Mouse (Mus musculus) heart, embryonic 15.5 days (tissue): ENCODE data around the gene Prpf4b. TPM values are rescaled to one million over a fixed set of nuclear protein-coding genes. Genes with fewer than 3 reads are reported as not detected.
"Not testable (repeated sequence)": the region's sequence is repeated elsewhere in the genome, so short reads cannot be mapped to it uniquely, and the experiment has no call there.

Source experiments
- ATAC-seq: fragments of 200-750 bp; cut with Nextera tagmentation; replicated peaks from 2 replicates; pipeline ENCODE4 v1.8.0; 2017; ENCODE audit warnings: low read depth, moderate TSS enrichment; ENCODE audit not compliant: insufficient number of reproducible peaks, insufficient read depth, low FRiP score
- H3K27ac ChIP-seq: fragments of 300-500 bp; sonication (generic); 2 replicates; pipeline ENCODE4 v1.5.1; 2015; ENCODE audit warnings: mild to moderate bottlenecking, inconsistent platforms
- H3K27me3 ChIP-seq: fragments of 300-500 bp; sonication (generic); 2 replicates; pipeline ENCODE4 v1.6.1; 2015; ENCODE audit warnings: inconsistent platforms
- H3K36me3 ChIP-seq: fragments of 300-500 bp; sonication (generic); 2 replicates; pipeline ENCODE4 v1.6.1; 2015; ENCODE audit warnings: mild to moderate bottlenecking, inconsistent platforms
- H3K4me1 ChIP-seq: fragments of 300-500 bp; sonication (generic); replicated peaks from 2 replicates; pipeline ENCODE4 v1.6.1; 2015; ENCODE audit warnings: inconsistent platforms
- H3K4me2 ChIP-seq: fragments of 300-500 bp; sonication (generic); 2 replicates; pipeline ENCODE4 v1.6.1; 2015; ENCODE audit warnings: inconsistent platforms, mild to moderate bottlenecking, moderate library complexity
- H3K4me3 ChIP-seq: fragments of 300-500 bp; sonication (generic); 2 replicates; pipeline ENCODE4 v1.5.1; 2015; ENCODE audit warnings: mild to moderate bottlenecking, inconsistent platforms
- H3K9ac ChIP-seq: fragments of 300-500 bp; sonication (generic); 2 replicates; pipeline ENCODE4 v1.6.1; 2015; ENCODE audit warnings: mild to moderate bottlenecking, inconsistent platforms
- H3K9me3 ChIP-seq: fragments of 300-500 bp; sonication (generic); replicated peaks from 2 replicates; pipeline ENCODE4 v1.6.1; 2016; ENCODE audit warnings: inconsistent platforms
- WGBS: fragments of 180-500 bp; shearing (Covaris S2); methylation state at CpG from one replicate; pipeline ENCODE4 v1.1.7; 2015; ENCODE audit warnings: mixed read lengths; 5-methylcytosine and 5-hydroxymethylcytosine counted together
- polyA plus RNA-seq: library from polyadenylated mRNA; unstranded; fragments of >200 nt; fragmentation: Nextera tagmentation; extraction: Ambion mirVana; gene quantifications from 2 replicates; pipeline ENCODE4 v1.2.1, GENCODE M21; 2015

Prpf4b gene
- polyA plus RNA-seq, 1 experiment from 2014 or later: 45.8 TPM

DNA sequence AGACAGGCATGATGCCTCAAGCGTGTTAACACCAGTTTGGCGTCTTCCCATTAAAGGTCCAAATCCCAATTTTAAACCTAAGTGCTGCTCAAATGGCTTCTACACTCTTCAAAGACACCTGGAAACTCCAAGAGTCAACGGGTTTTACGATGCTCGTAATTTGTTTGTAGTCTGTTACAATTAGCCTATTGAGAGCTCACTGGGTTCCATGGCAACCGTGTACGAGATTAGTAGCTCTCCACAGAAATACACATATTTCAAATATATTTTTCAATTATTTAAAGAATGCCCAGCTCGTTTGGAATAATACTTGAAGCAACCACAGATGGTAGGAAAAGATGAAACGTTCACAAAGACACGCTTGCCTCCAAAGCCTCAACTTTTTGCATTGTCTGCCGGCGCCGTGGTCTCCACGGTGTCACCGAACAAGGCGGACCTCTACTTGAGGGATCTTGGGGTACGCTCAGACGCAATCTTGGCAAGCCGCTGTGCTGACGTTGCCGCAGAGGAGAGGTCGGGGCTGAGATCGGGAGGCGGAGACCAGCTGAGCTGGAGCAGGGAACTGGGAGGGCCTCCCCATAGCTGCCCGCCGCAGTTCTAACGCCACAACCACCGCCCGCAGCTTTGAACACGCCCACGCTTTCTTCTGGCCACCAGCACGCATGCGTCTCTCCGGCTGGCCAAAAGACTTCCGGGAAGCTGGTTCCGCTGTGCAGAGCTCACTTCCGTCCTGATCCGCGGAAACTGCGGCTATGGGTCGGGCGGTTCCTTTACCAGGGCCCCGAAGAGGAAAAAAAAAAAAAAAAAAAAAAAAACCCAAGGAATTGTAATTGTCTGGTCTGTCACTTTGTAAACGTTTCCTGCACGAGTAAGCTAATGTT lies 1.1 kb upstream of the Prpf4b start:
- Histone ChIP-seq H3K36me3 (no peaks in the 10 kb centered on the region), H3K4me2 (peak overlapping the region; percentile 73), H3K27me3 (no peaks in the 10 kb centered on the region), H3K27ac (peak overlapping the region; percentile 98), H3K9me3 (no peaks in the 10 kb centered on the region), H3K4me1 (peaks cover 19% of the 10 kb centered on the region), H3K4me3 (peak overlapping the region; percentile 92), H3K9ac (peak overlapping the region; percentile 67)
- peak; percentile 93 for ATAC-seq
- 3% methylated on average over 45 of the region's 45 CpGs for WGBS

DNA sequence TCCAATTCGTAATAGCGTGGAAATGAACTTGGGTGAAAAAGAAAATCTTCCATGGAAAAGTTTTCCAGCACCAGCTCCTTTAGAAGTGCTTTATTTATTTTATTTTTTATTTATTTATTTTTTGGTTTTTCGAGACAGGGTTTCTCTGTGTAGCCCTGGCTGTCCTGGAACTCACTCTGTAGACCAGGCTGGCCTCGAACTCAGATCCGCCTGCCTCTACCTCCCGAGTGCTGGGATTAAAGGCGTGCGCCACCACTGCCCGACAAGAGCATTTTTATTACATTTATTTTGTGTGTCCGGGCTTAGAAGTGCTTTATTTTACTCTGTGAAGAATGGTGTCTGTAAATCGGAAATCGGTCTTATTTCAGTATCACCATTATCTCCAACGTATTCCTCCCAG lies 366 bp upstream of the Prpf4b start:
- 15% methylated on average over 13 of the region's 13 CpGs for WGBS
- not testable (repeated sequence) for H3K9me3 ChIP-seq, H3K9ac ChIP-seq, H3K36me3 ChIP-seq, ATAC-seq, H3K27me3 ChIP-seq
- Histone ChIP-seq H3K27ac (peak overlapping the region; percentile 98), H3K4me3 (peak overlapping the region; percentile 92), H3K4me1 (peaks cover 25% of the 10 kb centered on the region), H3K4me2 (peak overlapping the region; percentile 73)

DNA sequence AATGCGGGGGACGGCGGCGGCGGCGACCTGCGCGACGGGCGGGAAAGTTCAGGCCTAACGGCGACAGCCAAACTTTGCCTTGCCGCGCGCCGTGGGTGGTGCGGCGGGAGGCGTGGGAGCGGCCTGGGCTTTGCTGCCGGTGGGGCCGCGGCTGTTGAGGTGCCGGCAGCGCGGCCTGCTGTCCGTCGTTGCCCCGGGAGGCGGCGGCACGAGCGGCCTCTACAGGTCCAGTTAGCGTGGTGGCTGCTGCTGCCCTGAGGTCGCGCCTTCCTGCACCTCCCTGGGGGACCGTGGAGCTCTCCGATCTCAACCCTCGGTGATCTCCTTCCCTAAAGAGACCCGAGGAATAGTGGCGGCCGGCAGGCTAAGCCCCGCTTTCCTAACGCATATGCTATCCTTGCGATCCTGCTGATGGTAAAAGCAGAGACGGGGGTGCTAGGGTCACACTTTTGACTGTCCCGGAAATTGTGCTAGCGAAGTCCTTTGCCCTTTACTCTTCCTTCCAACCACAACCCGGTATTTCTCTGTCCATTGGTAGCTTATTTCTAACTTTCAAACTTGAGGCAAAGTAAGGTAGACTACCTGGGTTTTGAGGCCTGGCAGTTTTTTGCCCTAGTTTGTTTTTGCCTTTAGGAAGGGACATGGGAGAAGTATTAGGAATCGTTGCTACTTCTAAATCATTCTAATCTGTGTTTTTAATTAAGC lies 791 bp downstream of the Prpf4b start:
- Histone ChIP-seq H3K4me1 (peaks cover 25% of the 10 kb centered on the region), H3K27ac (peak overlapping the region; percentile 98), H3K4me3 (peak overlapping the region; percentile 92), H3K36me3 (no peaks in the 10 kb centered on the region), H3K9ac (peak overlapping the region; percentile 97), H3K27me3 (no peaks in the 10 kb centered on the region), H3K4me2 (peak overlapping the region; percentile 73), H3K9me3 (no peaks in the 10 kb centered on the region)
- WGBS: under 1% methylated on average over 48 of the region's 50 CpGs
- peak; percentile 70 for ATAC-seq

DNA sequence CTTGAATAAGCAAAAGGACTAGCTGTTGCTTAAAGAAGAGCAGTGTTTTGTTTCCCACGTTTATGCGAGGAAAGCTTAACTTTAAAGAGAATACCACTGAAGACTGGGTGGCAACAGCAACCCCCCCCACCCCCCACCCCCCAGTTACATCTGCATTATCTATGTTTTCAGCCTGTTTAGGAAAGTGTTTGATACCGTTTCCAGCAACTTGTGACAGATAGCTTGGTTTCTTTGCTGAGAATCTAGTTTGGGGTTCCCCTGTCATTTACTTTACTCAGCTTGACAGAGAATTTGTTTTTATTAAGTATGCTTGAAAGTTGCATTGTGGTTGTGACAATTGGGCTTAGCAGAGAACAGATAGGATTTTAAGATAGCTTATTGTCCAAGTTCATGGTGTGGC lies 1.4 kb downstream of the Prpf4b start:
- 2% methylated on average over 3 of the region's 3 CpGs for WGBS
- H3K36me3 ChIP-seq: no peaks in the 10 kb centered on the region
- H3K9me3 ChIP-seq: no peaks in the 10 kb centered on the region
- ATAC-seq: no peak
- H3K9ac ChIP-seq: peak overlapping the region; percentile 97
- H3K27me3 ChIP-seq: no peaks in the 10 kb centered on the region
- peak overlapping the region; percentile 73 for H3K4me2 ChIP-seq
- H3K4me3 ChIP-seq: peak overlapping the region; percentile 92
- H3K27ac ChIP-seq: peak overlapping the region; percentile 98
- H3K4me1 ChIP-seq: peaks cover 25% of the 10 kb centered on the region

DNA sequence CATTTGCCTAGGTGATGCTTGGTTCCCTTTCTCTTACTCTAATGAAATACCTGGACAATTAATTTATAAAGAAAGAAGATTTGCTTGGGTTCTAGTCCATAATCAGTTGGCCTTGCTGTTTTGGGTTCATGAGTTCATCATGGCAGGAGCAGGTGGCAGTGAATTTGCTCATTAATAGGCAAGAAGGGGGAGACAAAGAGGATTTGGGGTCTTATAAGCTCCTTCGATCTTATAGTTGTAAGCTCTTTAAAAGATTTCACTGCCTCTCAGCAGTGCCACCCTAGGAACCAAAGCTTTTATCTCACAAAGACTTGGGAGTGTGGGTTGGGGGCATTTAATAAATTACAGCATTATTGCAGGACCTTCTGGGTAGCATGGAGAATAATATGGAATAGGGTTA lies 17.8 kb downstream of the Prpf4b start:
- Histone ChIP-seq H3K27ac (no peak overlapping the region), H3K9me3 (no peaks in the 10 kb centered on the region), H3K36me3 (peaks cover 85% of the 10 kb centered on the region), H3K4me3 (no peak overlapping the region), H3K4me2 (no peak overlapping the region), H3K4me1 (no peaks in the 10 kb centered on the region), H3K27me3 (no peaks in the 10 kb centered on the region), H3K9ac (no peak overlapping the region)
- no peak for ATAC-seq
- 100% methylated on average over 1 of the region's 1 CpGs for whole genome bisulfite sequencing

DNA sequence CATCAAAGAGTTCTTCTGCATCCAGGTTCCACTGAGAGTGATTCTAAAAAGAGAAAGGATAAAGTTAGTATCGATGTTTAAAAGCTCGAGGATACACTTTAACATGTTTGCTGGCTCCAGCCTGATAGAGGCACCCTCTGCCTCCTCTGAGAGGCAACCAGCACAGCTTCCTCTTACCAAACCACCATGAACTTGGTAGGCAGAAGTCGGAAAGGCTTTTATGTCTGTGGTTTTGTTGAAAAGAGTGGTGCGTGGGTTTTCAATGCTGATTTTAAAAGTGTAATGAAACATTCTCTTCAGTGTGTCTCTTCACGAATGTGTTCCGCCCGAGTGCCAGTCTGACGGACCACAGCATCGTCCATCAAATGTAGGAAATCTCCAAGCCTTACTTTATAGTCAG lies 39.5 kb downstream of the Prpf4b start:
- 75% methylated on average over 9 of the region's 9 CpGs for WGBS
- no peak overlapping the region for H3K27ac ChIP-seq
- no peaks in the 10 kb centered on the region for H3K27me3 ChIP-seq
- H3K4me2 ChIP-seq: no peak overlapping the region
- no peak overlapping the region for H3K9ac ChIP-seq
- H3K4me1 ChIP-seq: peaks cover 10% of the 10 kb centered on the region; the same call in 1 of the 2 replicates
- ATAC-seq: no peak
- no peak overlapping the region for H3K4me3 ChIP-seq
- no peaks in the 10 kb centered on the region for H3K36me3 ChIP-seq
- no peaks in the 10 kb centered on the region for H3K9me3 ChIP-seq

DNA sequence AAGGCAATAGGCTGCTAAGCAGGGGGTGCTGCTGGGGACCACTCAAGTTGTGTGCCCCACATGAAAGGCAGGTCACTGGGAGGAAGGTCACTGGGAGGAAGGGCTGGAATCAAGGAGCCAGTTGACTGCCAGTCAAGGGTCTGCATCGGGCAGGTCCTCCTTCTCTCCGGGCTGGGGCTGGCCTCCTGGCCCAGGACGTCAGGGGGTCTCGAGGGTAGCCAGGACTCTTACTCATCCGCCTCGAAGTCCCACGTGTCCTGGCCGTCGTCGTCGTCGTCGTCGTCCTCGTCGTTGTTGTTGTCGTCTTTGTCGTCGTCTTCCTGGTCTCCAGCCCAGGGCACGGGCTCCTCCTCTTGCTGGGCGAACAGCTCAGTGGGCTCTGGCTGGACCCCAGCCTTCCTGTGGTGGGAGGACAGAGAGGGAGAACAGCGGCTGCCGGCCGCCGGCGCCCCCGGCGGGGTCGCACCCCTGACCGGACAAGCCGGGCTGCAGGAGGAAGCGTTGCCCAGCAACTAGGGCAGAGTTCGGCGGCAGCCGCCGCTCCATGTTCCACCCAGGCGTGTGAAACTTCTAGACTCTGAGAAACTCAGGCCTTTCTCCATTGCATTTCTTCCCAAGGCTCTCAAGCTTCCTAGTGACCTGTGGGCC lies 41.5 kb downstream of the Prpf4b start:
- ATAC-seq: peak; percentile 53; the same call in 1 of the 2 replicates
- 25% methylated on average over 37 of the region's 37 CpGs for WGBS
- H3K27ac ChIP-seq: no peak overlapping the region
- peak overlapping the region; percentile 69 for H3K4me2 ChIP-seq
- peak overlapping the region; percentile 36 for H3K4me3 ChIP-seq
- no peaks in the 10 kb centered on the region for H3K9me3 ChIP-seq
- H3K9ac ChIP-seq: 0 out of 2 replicates have a peak overlapping the region, but pooled peaks have one; percentile 20
- 0 out of 2 replicates have a peak, but pooled peaks cover 7% of the 10 kb centered on the region for H3K4me1 ChIP-seq
- H3K36me3 ChIP-seq: no peaks in the 10 kb centered on the region
- no peaks in the 10 kb centered on the region for H3K27me3 ChIP-seq

DNA sequence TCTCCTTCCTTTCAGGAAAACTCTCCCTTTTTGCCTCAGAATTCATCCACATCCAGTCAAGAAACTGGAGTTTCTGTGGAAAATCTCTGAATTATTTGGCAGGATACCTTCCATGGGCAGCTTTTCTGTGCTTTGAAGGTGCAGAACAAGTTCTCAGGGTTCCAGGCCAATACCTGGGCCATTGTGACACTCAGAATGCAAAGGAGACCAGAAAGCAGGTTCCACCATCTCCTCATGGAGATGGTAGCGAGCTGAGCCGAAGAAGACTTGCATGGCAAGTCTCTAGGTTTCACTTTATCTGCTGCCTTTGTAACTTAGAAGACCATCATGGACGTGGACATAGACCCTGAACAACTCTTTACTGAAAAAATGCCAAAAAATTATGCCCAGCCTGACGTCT lies 49.1 kb downstream of the Prpf4b start, which contains the start of the genes Fam217a and 4933417A18Rik:
Gene Fam217a (minus strand): TSS at position 101 of the 400 bp plus-strand sequence.
Gene 4933417A18Rik (plus strand): TSS at position 200 of the 400 bp plus-strand sequence.
- Histone ChIP-seq H3K9ac (no peak within 1 kb of the TSS), H3K27ac (no peak within 1 kb of the TSS), H3K9me3 (no peaks in the 10 kb centered on the region), H3K4me1 (no peaks in the 10 kb centered on the region), H3K36me3 (no peaks in the 10 kb centered on the region), H3K4me2 (no peak within 1 kb of the TSS), H3K27me3 (no peaks in the 10 kb centered on the region), H3K4me3 (no peak within 1 kb of the TSS)
- 73% methylated on average over 4 of the region's 4 CpGs for WGBS
- ATAC-seq: no peak

DNA sequence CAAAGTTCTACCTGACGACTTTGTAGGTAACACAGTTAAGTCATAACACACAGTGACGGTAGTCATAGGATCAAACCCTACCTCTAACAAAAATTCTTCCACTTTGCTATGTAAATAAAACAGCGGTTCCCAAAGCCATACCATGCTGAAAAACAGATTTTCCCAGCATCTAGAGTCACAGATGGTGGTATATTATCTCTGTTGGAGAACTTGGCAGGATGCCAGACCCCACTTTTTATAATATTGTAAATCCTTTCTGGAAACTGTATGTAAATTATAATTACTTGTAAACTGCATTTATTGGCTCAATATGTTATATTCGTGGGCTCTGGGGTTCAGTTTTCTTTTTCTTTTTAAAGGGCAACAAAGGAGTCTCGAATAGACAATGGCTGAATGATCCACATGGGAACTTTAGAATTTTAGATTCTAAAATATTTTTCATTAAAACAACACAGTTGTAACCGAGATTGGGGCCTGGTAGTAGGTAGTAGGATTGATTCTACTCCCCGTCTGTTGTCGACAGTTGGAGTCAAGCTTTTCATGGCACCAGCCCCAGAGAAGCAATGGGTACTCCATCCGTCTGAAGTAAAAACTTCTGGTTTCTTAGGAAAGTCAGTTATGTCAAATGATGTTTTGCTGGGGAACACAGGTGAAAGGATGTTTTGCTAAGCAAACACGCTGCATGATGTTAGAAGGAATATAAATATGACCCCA lies 60.0 kb downstream of the Prpf4b start:
- Histone ChIP-seq H3K9me3 (no peaks in the 10 kb centered on the region), H3K27ac (no peak overlapping the region), H3K9ac (no peak overlapping the region), H3K4me3 (no peak overlapping the region), H3K4me1 (no peaks in the 10 kb centered on the region), H3K4me2 (no peak overlapping the region), H3K36me3 (no peaks in the 10 kb centered on the region), H3K27me3 (no peaks in the 10 kb centered on the region)
- 73% methylated on average over 10 of the region's 10 CpGs for WGBS
- no peak for ATAC-seq

DNA sequence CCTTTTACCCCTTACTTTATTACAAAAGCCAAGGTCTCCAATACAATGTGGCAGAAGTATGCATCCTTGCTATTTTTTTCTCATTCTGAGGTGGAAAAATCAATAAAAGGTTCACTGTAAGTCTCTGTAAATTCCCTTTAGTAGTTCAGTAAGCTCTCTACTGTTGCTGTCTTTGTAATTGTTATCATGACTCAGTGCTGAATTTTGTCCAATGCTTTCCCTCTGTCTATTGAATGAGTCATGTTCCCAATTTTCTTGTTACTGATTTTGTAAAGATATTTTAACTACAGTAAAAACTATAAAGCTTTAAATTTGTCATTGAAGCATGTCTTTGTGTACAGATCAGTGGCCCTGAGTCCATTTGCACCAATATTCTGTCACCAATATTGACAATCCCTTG lies 67.3 kb downstream of the Prpf4b start:
- H3K9me3 ChIP-seq: no peaks in the 10 kb centered on the region
- no peaks in the 10 kb centered on the region for H3K27me3 ChIP-seq
- no peak overlapping the region for H3K27ac ChIP-seq
- no peak overlapping the region for H3K9ac ChIP-seq
- no peaks in the 10 kb centered on the region for H3K4me1 ChIP-seq
- H3K4me3 ChIP-seq: no peak overlapping the region
- ATAC-seq: no peak
- no peaks in the 10 kb centered on the region for H3K36me3 ChIP-seq
- H3K4me2 ChIP-seq: no peak overlapping the region

DNA sequence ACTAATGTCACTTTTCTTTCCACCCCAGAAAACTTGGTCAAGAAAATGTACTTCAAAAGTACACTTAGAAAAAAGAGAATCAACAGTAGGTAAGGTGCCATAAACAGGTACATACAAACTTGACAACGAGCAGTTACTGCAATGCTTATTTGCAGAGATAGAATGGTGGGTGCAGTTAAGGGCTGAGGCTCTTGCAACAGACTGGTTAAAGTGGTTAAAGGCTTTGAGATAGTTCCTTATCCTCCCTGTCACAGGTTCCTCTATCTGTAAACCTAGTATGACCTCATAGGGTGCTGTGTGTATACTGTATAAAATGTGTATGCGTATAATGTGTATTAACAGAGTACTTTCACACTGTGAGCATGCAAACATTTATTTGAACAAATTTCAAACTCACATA lies 76.3 kb downstream of the Prpf4b start:
- ATAC-seq, H3K4me2 ChIP-seq: not testable (repeated sequence)

More for the DNA sequence above, 76.3 kb downstream of the Prpf4b start:
- H3K9ac ChIP-seq, H3K9me3 ChIP-seq, H3K4me1 ChIP-seq, H3K27ac ChIP-seq, H3K27me3 ChIP-seq, H3K36me3 ChIP-seq, H3K4me3 ChIP-seq: not testable (repeated sequence)
- 92% methylated on average over 2 of the region's 2 CpGs for WGBS
